Comparison of ENCODE assay signal across 15 mouse cellular contexts in genomic region chr3:105627258-105627657, GRCm38 (mm10).
DNase-seq lines count a peak whose midpoint lies in the region; ATAC-seq lines count a peak whose summit lies in the region.
"Had no signal": no experiment of that assay in that cellular context is flagged by ENCODE, and none has a peak within 500 bp of the region (broad histone marks: within the 10 kb centered on the region; RNA-seq: fewer than 3 reads in every experiment).

No protein-coding gene starts in this region.

- no peak overlapping the region for H3K9ac ChIP-seq in lung, embryonic 15.5 days
- H3K9ac ChIP-seq: hindbrain, embryonic 12.5 days; liver, embryonic 13.5 days; stomach, embryonic 15.5 days had no signal

- no peaks in the 10 kb centered on the region for H3K9me3 ChIP-seq in lung, embryonic 15.5 days
- H3K9me3 ChIP-seq: hindbrain, embryonic 12.5 days; liver, embryonic 13.5 days; stomach, embryonic 15.5 days had no signal

- H3K36me3 ChIP-seq in lung, embryonic 15.5 days: no peaks in the 10 kb centered on the region
- H3K36me3 ChIP-seq: hindbrain, embryonic 12.5 days; liver, embryonic 13.5 days; stomach, embryonic 15.5 days had no signal

- peak; percentile 25; the same call in 1 of the 2 replicates for ATAC-seq in lung, embryonic 15.5 days (ENCODE audit: borderline replicate concordance, extremely low read depth, low FRiP score, low TSS enrichment)

- 0 out of 2 replicates have a peak, but pooled peaks cover 2% of the 10 kb centered on the region for H3K4me1 ChIP-seq in lung, embryonic 15.5 days
- H3K4me1 ChIP-seq: hindbrain, embryonic 12.5 days; liver, embryonic 13.5 days; stomach, embryonic 15.5 days had no signal

- no peak overlapping the region for H3K27ac ChIP-seq in lung, embryonic 15.5 days
- H3K27ac ChIP-seq: hindbrain, embryonic 12.5 days; liver, embryonic 13.5 days; stomach, embryonic 15.5 days had no signal

- H3K27me3 ChIP-seq in lung, embryonic 15.5 days: no peaks in the 10 kb centered on the region
- H3K27me3 ChIP-seq: hindbrain, embryonic 12.5 days; liver, embryonic 13.5 days; stomach, embryonic 15.5 days had no signal

- H3K4me2 ChIP-seq in lung, embryonic 15.5 days: no peak overlapping the region
- H3K4me2 ChIP-seq: heart, embryonic 11.5 days; hindbrain, embryonic 12.5 days; liver, embryonic 13.5 days; stomach, embryonic 15.5 days had no signal

- no peak overlapping the region for H3K4me3 ChIP-seq in lung, embryonic 15.5 days
- H3K4me3 ChIP-seq: hindbrain, embryonic 12.5 days; liver, embryonic 13.5 days; stomach, embryonic 15.5 days had no signal

- WGBS in lung, embryonic 15.5 days: 55% methylated on average over 6 of the region's 6 CpGs

- DNase-seq in embryo, embryonic 10 days (ENCODE audit: low spot score): peak; percentile 9
- no peak for DNase-seq in embryo, embryonic 10.5 days (ENCODE audit: low spot score)
- DNase-seq in lung, adult 18-20 months: no peak
- DNase-seq in induced T-regulatory cell, adult 2 months (ENCODE audit: low read depth): peak; percentile 13
- DNase-seq in naive thymus-derived CD4-positive, alpha-beta T cell, adult 2 months (ENCODE audit: low read depth): peak; percentile 15
- no peak for DNase-seq in urinary bladder, adult 2 months (ENCODE audit: low spot score)
- DNase-seq in right cerebral cortex, postnatal 25 days: no peak
- DNase-seq: cerebellum, adult 18-20 months; liver, embryonic 13.5 days; right cerebral cortex, postnatal 4 days; thymus, postnatal 4 days had no signal

Comparison
In these comparisons a context has a peak if more than half of its experiments do, and no peak if none do; other contexts are left out.
1. DNase-seq: peak in embryo, embryonic 10 days (single experiment), induced T-regulatory cell, adult 2 months (single experiment) and naive thymus-derived CD4-positive, alpha-beta T cell, adult 2 months (single experiment); none in embryo, embryonic 10.5 days (single experiment), lung, adult 18-20 months (0 of 2), urinary bladder, adult 2 months (single experiment) and right cerebral cortex, postnatal 25 days (single experiment).